Mouse (Mus musculus): ENCODE measurements around the gene Abca8a. TPM values are rescaled to one million over a fixed set of nuclear protein-coding genes. Genes with fewer than 3 reads are reported as not detected.

The Abca8a gene
- polyA plus RNA-seq, 1 experiment = not detected

- Histone ChIP-seq H3K36me3 (ENCODE audit: control insufficient read depth, insufficient read depth) (no peaks in the 10 kb centered on the region), H3ac (ENCODE audit: control insufficient read depth, insufficient read length, low read depth) (no peak overlapping the region), H3K79me3 (ENCODE audit: low read depth) (no peaks in the 10 kb centered on the region), H3K4me3 (ENCODE audit: insufficient read depth, poor library complexity, severe bottlenecking) (no peak overlapping the region), H3K79me2 (ENCODE audit: control insufficient read depth, insufficient read depth) (no peaks in the 10 kb centered on the region), H3K27me3 (ENCODE audit: control insufficient read depth, insufficient read depth, insufficient read length) (no peaks in the 10 kb centered on the region)
- TF ChIP-seq CEBPB (IDR thresholded peaks at IDR 0.05; ENCODE audit: low read depth) (peak; percentile 80), MAX (IDR thresholded peaks at IDR 0.05) (no peak)
These were observed 1.7 kb upstream of the Abca8a start for GRCm38 (mm10) chr11:110097465-110097864.

- H3K4me3 ChIP-seq (ENCODE audit: insufficient read depth, poor library complexity, severe bottlenecking) = no peak overlapping the region
- no peaks in the 10 kb centered on the region for H3K27me3 ChIP-seq (ENCODE audit: control insufficient read depth, insufficient read depth, insufficient read length)
- no peaks in the 10 kb centered on the region for H3K79me3 ChIP-seq (ENCODE audit: low read depth)
- no peak overlapping the region for H3ac ChIP-seq (ENCODE audit: control insufficient read depth, insufficient read length, low read depth)
- TF ChIP-seq USF1 (IDR thresholded peaks at IDR 0.05; ENCODE audit: low read depth) (no peak), CEBPB (IDR thresholded peaks at IDR 0.05; ENCODE audit: low read depth) (no peak), FOSL1 (IDR thresholded peaks at IDR 0.05; ENCODE audit: insufficient read depth, low read length, poor library complexity, severe bottlenecking) (no peak), MYOD1 (IDR thresholded peaks at IDR 0.05; ENCODE audit: control insufficient read depth, insufficient read length, low read depth) (no peak), CTCF (IDR thresholded peaks at IDR 0.05; ENCODE audit: control insufficient read depth, insufficient read depth, insufficient read length) (no peak), MAX (IDR thresholded peaks at IDR 0.05) (no peak), MYOG (IDR thresholded peaks at IDR 0.05; ENCODE audit: control insufficient read depth, extremely low read depth, insufficient read length) (no peak)
- no peaks in the 10 kb centered on the region for H3K36me3 ChIP-seq (ENCODE audit: control insufficient read depth, insufficient read depth)
- H3K79me2 ChIP-seq (ENCODE audit: control insufficient read depth, insufficient read depth) = no peaks in the 10 kb centered on the region
These were observed 865 bp downstream of the Abca8a start for GRCm38 (mm10) chr11:110094846-110095380.

GRCm38 (mm10) chr11:110094236-110094635 is 1.5 kb downstream of the Abca8a start:
- no peak overlapping the region for H3ac ChIP-seq (ENCODE audit: control insufficient read depth, insufficient read length, low read depth)
- no peaks in the 10 kb centered on the region for H3K79me2 ChIP-seq (ENCODE audit: control insufficient read depth, insufficient read depth)
- no peak for TF ChIP-seq CTCF (IDR thresholded peaks at IDR 0.05; ENCODE audit: control insufficient read depth, insufficient read depth, insufficient read length)
- TF ChIP-seq FOSL1 (IDR thresholded peaks at IDR 0.05; ENCODE audit: insufficient read depth, low read length, poor library complexity, severe bottlenecking) = no peak
- H3K4me3 ChIP-seq (ENCODE audit: insufficient read depth, poor library complexity, severe bottlenecking) = no peak overlapping the region
- H3K79me3 ChIP-seq (ENCODE audit: low read depth) = no peaks in the 10 kb centered on the region
- no peaks in the 10 kb centered on the region for H3K36me3 ChIP-seq (ENCODE audit: control insufficient read depth, insufficient read depth)
- H3K27me3 ChIP-seq (ENCODE audit: control insufficient read depth, insufficient read depth, insufficient read length) = no peaks in the 10 kb centered on the region

DNA sequence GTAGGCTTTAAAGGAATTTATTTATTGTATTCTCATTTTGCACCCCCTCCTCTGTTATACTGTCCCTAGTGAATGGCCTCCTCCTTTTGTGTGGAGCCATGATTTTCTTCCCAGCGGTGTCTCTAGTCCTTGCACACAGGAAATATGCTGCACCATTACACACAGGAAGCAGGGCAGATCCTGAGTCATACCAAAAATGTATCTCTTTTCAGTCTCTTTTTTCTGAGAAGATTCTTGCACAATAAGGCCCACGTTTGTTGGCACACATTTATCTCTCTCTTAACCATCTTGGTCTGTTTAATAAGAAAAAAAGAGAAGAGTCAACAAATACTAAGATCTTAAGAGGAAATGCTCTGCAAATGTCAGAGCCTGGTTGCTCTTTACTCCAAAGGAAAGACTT is 4.5 kb downstream of the Abca8a start:
- H3ac ChIP-seq (ENCODE audit: control insufficient read depth, insufficient read length, low read depth) = no peak overlapping the region
- no peak for TF ChIP-seq FOSL1 (IDR thresholded peaks at IDR 0.05; ENCODE audit: insufficient read depth, low read length, poor library complexity, severe bottlenecking)
- TF ChIP-seq CEBPB (IDR thresholded peaks at IDR 0.05; ENCODE audit: low read depth) = peak; percentile 73
- TF ChIP-seq MYOD1 (IDR thresholded peaks at IDR 0.05; ENCODE audit: control insufficient read depth, insufficient read length, low read depth) = no peak
- no peak for TF ChIP-seq MYOG (IDR thresholded peaks at IDR 0.05; ENCODE audit: control insufficient read depth, extremely low read depth, insufficient read length)
- no peak for TF ChIP-seq CTCF (IDR thresholded peaks at IDR 0.05; ENCODE audit: control insufficient read depth, insufficient read depth, insufficient read length)
- no peaks in the 10 kb centered on the region for H3K27me3 ChIP-seq (ENCODE audit: control insufficient read depth, insufficient read depth, insufficient read length)
- no peaks in the 10 kb centered on the region for H3K79me3 ChIP-seq (ENCODE audit: low read depth)
- H3K4me3 ChIP-seq (ENCODE audit: insufficient read depth, poor library complexity, severe bottlenecking) = no peak overlapping the region
- H3K79me2 ChIP-seq (ENCODE audit: control insufficient read depth, insufficient read depth) = no peaks in the 10 kb centered on the region
- no peaks in the 10 kb centered on the region for H3K36me3 ChIP-seq (ENCODE audit: control insufficient read depth, insufficient read depth)

GRCm38 (mm10) chr11:110072158-110072557 is 23.6 kb downstream of the Abca8a start:
- no peaks in the 10 kb centered on the region for H3K79me3 ChIP-seq (ENCODE audit: low read depth)
- TF ChIP-seq CEBPB (IDR thresholded peaks at IDR 0.05; ENCODE audit: low read depth) (no peak), FOSL1 (IDR thresholded peaks at IDR 0.05; ENCODE audit: insufficient read depth, low read length, poor library complexity, severe bottlenecking) (no peak), MYOD1 (IDR thresholded peaks at IDR 0.05; ENCODE audit: control insufficient read depth, insufficient read length, low read depth) (no peak), MYOG (IDR thresholded peaks at IDR 0.05; ENCODE audit: control insufficient read depth, extremely low read depth, insufficient read length) (no peak), USF1 (IDR thresholded peaks at IDR 0.05; ENCODE audit: low read depth) (no peak), MAX (IDR thresholded peaks at IDR 0.05) (no peak), CTCF (IDR thresholded peaks at IDR 0.05; ENCODE audit: control insufficient read depth, insufficient read depth, insufficient read length) (no peak)
- H3K27me3 ChIP-seq (ENCODE audit: control insufficient read depth, insufficient read depth, insufficient read length) = no peaks in the 10 kb centered on the region
- H3K36me3 ChIP-seq (ENCODE audit: control insufficient read depth, insufficient read depth) = no peaks in the 10 kb centered on the region
- no peak overlapping the region for H3ac ChIP-seq (ENCODE audit: control insufficient read depth, insufficient read length, low read depth)
- H3K79me2 ChIP-seq (ENCODE audit: control insufficient read depth, insufficient read depth) = no peaks in the 10 kb centered on the region
- no peak overlapping the region for H3K4me3 ChIP-seq (ENCODE audit: insufficient read depth, poor library complexity, severe bottlenecking)

- Histone ChIP-seq H3K4me3 (ENCODE audit: insufficient read depth, poor library complexity, severe bottlenecking) (no peak overlapping the region), H3ac (ENCODE audit: control insufficient read depth, insufficient read length, low read depth) (no peak overlapping the region), H3K79me3 (ENCODE audit: low read depth) (no peaks in the 10 kb centered on the region), H3K79me2 (ENCODE audit: control insufficient read depth, insufficient read depth) (no peaks in the 10 kb centered on the region), H3K36me3 (ENCODE audit: control insufficient read depth, insufficient read depth) (no peaks in the 10 kb centered on the region), H3K27me3 (ENCODE audit: control insufficient read depth, insufficient read depth, insufficient read length) (no peaks in the 10 kb centered on the region)
- TF ChIP-seq MAX (IDR thresholded peaks at IDR 0.05) (no peak), MYOD1 (IDR thresholded peaks at IDR 0.05; ENCODE audit: control insufficient read depth, insufficient read length, low read depth) (peak; percentile 33)
These were observed 34.7 kb downstream of the Abca8a start for GRCm38 (mm10) chr11:110061032-110061431.
